Mouse (Mus musculus) hindbrain, postnatal 0 days (tissue): ENCODE measurements at regions not wholly inside any gene's neighbourhood (a gene's known extent, or its start where the extent isn't known, plus 50 kb on each side); places are given as distances from the start of the nearest gene placed in this dataset.

Source experiments
- ATAC-seq: fragments of 200-750 bp; cut with Nextera tagmentation; 2 replicates; pipeline ENCODE4 v1.8.0; 2017; ENCODE audit warnings: mild to moderate bottlenecking, moderate TSS enrichment, moderate library complexity
- DNase-seq: peaks from one replicate; pipeline ENCODE4 v3.0.0-alpha.2; 2015; ENCODE audit warnings: low spot score
- H3K27ac ChIP-seq: fragments of 300-500 bp; sonication (generic); 2 replicates; pipeline ENCODE4 v1.5.1; 2014; ENCODE audit warnings: mild to moderate bottlenecking
- H3K27me3 ChIP-seq: fragments of 300-500 bp; sonication (generic); 2 replicates; pipeline ENCODE4 v1.6.1; 2014; ENCODE audit warnings: low read length, mixed read lengths; ENCODE audit not compliant: insufficient read depth
- H3K36me3 ChIP-seq: fragments of 300-500 bp; sonication (generic); 2 replicates; pipeline ENCODE4 v1.6.1; 2014; ENCODE audit warnings: low read length, mixed read lengths; ENCODE audit not compliant: insufficient read depth
- H3K4me1 ChIP-seq: fragments of 300-500 bp; sonication (generic); 2 replicates; pipeline ENCODE4 v1.6.1; 2014; ENCODE audit warnings: antibody characterized with exemption, low read length, mixed read lengths; ENCODE audit not compliant: insufficient read depth
- H3K4me2 ChIP-seq: fragments of 300-500 bp; sonication (generic); 2 replicates; pipeline ENCODE4 v1.6.1; 2014; ENCODE audit warnings: low read depth, mild to moderate bottlenecking, low read length, moderate library complexity, mixed read lengths
- H3K4me3 ChIP-seq: fragments of 300-500 bp; sonication (generic); 2 replicates; pipeline ENCODE4 v1.5.1; 2014; ENCODE audit warnings: low read length
- H3K9ac ChIP-seq: fragments of 300-500 bp; sonication (generic); replicated peaks from 2 replicates; pipeline ENCODE4 v1.6.1; 2014; ENCODE audit warnings: mild to moderate bottlenecking, low read length, moderate library complexity, mixed read lengths
- H3K9me3 ChIP-seq: fragments of 300-500 bp; sonication (generic); 2 replicates; pipeline ENCODE4 v1.6.1; 2016; ENCODE audit warnings: low read length, mixed read lengths
- CTCF ChIP-seq: IDR thresholded peaks from 2 replicates; pipeline ENCODE4 v1.5.1; 2016; ENCODE audit warnings: antibody characterized with exemption, control low read depth, low read depth
- WGBS: fragments of 180-500 bp; shearing (Covaris S2); extraction: QIAGEN DNeasy Blood & Tissue Kit; methylation state at CpG from one replicate; pipeline ENCODE4 v1.1.7; 2014; 5-methylcytosine and 5-hydroxymethylcytosine counted together

- Histone ChIP-seq H3K36me3 (no peaks in the 10 kb centered on the region), H3K9ac (no peak overlapping the region), H3K27ac (no peak overlapping the region), H3K9me3 (no peaks in the 10 kb centered on the region), H3K4me3 (no peak overlapping the region), H3K27me3 (no peaks in the 10 kb centered on the region), H3K4me2 (no peak overlapping the region), H3K4me1 (no peaks in the 10 kb centered on the region)
- TF ChIP-seq CTCF: no peak
- WGBS: 78% methylated on average over 10 of the region's 10 CpGs
- ATAC-seq (no peak), DNase-seq (no peak)
These were observed 506.6 kb upstream of the Adgrl2 start for GRCm38 (mm10) chr3:149496829-149497471.

- Histone ChIP-seq H3K36me3 (no peaks in the 10 kb centered on the region), H3K9ac (no peak overlapping the region), H3K4me2 (no peak overlapping the region), H3K4me1 (no peaks in the 10 kb centered on the region), H3K9me3 (no peaks in the 10 kb centered on the region), H3K4me3 (no peak overlapping the region), H3K27ac (no peak overlapping the region), H3K27me3 (no peaks in the 10 kb centered on the region)
- no peak for TF ChIP-seq CTCF
- 75% methylated on average over 2 of the region's 2 CpGs for WGBS
- ATAC-seq (no peak), DNase-seq (no peak)
These were observed 505.8 kb upstream of the Adgrl2 start for GRCm38 (mm10) chr3:149496122-149496521.

- Histone ChIP-seq H3K4me3 (no peak overlapping the region), H3K36me3 (no peaks in the 10 kb centered on the region), H3K9ac (no peak overlapping the region), H3K27ac (no peak overlapping the region), H3K27me3 (no peaks in the 10 kb centered on the region), H3K9me3 (no peaks in the 10 kb centered on the region), H3K4me2 (no peak overlapping the region), H3K4me1 (no peaks in the 10 kb centered on the region)
- no peak for ATAC-seq
- no peak for DNase-seq
- no peak for TF ChIP-seq CTCF
- 88% methylated on average over 4 of the region's 4 CpGs for WGBS
These were observed 497.8 kb upstream of the Adgrl2 start for GRCm38 (mm10) chr3:149488147-149488546.

GRCm38 (mm10) chr3:149485406-149485805 is 495.1 kb upstream of the Adgrl2 start:
- H3K36me3 ChIP-seq: no peaks in the 10 kb centered on the region
- H3K27me3 ChIP-seq: no peaks in the 10 kb centered on the region
- no peak overlapping the region for H3K9ac ChIP-seq
- no peak overlapping the region for H3K4me2 ChIP-seq
- TF ChIP-seq CTCF: no peak
- no peak overlapping the region for H3K27ac ChIP-seq
- H3K4me1 ChIP-seq: no peaks in the 10 kb centered on the region
- DNase-seq (no peak), ATAC-seq (no peak)
- WGBS: 85% methylated on average over 4 of the region's 4 CpGs
- no peaks in the 10 kb centered on the region for H3K9me3 ChIP-seq
- no peak overlapping the region for H3K4me3 ChIP-seq

- DNase-seq (no peak), ATAC-seq (no peak)
- no peaks in the 10 kb centered on the region for H3K9me3 ChIP-seq
- no peak overlapping the region for H3K4me3 ChIP-seq
- H3K4me2 ChIP-seq: no peak overlapping the region
- 74% methylated on average over 2 of the region's 2 CpGs for WGBS
- no peak overlapping the region for H3K9ac ChIP-seq
- no peak for TF ChIP-seq CTCF
- H3K36me3 ChIP-seq: no peaks in the 10 kb centered on the region
- H3K27ac ChIP-seq: no peak overlapping the region
- no peaks in the 10 kb centered on the region for H3K4me1 ChIP-seq
- no peaks in the 10 kb centered on the region for H3K27me3 ChIP-seq
These were observed 494.0 kb upstream of the Adgrl2 start for GRCm38 (mm10) chr3:149484319-149484718.

- DNase-seq: no peak
- H3K4me2 ChIP-seq: no peak overlapping the region
- H3K36me3 ChIP-seq: no peaks in the 10 kb centered on the region
- no peak for TF ChIP-seq CTCF
- no peaks in the 10 kb centered on the region for H3K4me1 ChIP-seq
- H3K27ac ChIP-seq: no peak overlapping the region
- no peak overlapping the region for H3K4me3 ChIP-seq
- 87% methylated on average over 2 of the region's 2 CpGs for WGBS
- H3K27me3 ChIP-seq: no peaks in the 10 kb centered on the region
- no peak overlapping the region for H3K9ac ChIP-seq
- no peaks in the 10 kb centered on the region for H3K9me3 ChIP-seq
- no peak for ATAC-seq
These were observed 485.8 kb upstream of the Adgrl2 start for GRCm38 (mm10) chr3:149476151-149476550.

- no peak overlapping the region for H3K27ac ChIP-seq
- 89% methylated on average over 5 of the region's 5 CpGs for WGBS
- H3K4me2 ChIP-seq: no peak overlapping the region
- ATAC-seq (no peak), DNase-seq (no peak)
- no peak for TF ChIP-seq CTCF
- H3K4me3 ChIP-seq: no peak overlapping the region
- no peaks in the 10 kb centered on the region for H3K4me1 ChIP-seq
- no peaks in the 10 kb centered on the region for H3K27me3 ChIP-seq
- no peak overlapping the region for H3K9ac ChIP-seq
- no peaks in the 10 kb centered on the region for H3K9me3 ChIP-seq
- no peaks in the 10 kb centered on the region for H3K36me3 ChIP-seq
These were observed 476.6 kb upstream of the Adgrl2 start for GRCm38 (mm10) chr3:149466973-149467372.
